1 mouse cellular context compared by ENCODE assay signal in the genomic region with DNA sequence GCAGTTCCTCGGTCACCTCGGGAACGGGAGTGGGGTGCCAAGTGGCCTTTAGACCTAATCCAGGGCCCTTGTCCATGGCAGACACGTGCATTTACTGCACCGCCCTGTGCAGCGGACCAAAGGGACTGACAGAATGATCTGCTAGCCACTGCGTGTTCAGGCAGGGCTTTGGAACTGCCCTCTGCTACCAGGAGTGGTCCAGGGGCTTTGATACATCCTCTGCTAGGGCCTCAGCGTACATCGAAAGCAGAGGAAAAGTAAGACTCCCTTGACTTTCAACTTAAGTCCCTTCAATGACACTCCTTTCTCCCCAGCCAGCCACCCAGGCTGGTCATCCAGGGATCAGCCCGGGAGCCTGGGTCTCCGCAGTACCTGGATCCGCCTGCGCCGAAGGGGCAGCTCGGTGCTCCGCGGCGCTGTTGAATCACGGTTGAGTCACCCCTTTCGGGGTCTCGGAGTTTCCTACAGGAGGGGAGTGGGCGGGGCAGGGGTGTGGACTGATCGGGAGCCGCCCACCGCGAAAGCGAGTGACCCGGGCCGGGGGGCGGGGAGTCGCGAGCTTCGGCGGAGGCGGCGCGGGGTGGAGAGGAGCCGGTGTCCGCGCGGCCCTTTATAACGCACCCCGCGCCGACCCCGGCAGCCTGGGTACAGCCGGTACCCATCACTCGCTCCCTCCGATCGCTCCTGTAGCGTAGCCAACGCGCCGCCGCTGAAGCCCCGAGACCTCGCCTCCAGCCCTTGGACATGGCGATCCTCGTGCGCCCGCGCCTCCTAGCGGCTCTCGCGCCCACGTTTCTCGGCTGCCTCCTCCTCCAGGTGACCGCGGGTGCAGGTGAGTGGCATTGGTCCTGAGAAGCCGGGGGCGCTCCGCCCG.
TF ChIP-seq lines count a peak whose summit lies in the region.

A gene (plus strand): TSS at position 567 of the 874 bp plus-strand sequence.

TF ChIP-seq in CH12.LX, 34 proteins besides CTCF, POLR2A, EP300 and RAD21 (continued from another document):
- TF ChIP-seq NRF1 (IDR thresholded peaks at IDR 0.05; ENCODE audit: low read depth, low read length) = peak; percentile 36; the same call in 1 of the 2 replicates
- TF ChIP-seq UBTF (IDR thresholded peaks at IDR 0.05; ENCODE audit: low read depth, low read length) = no peak
- peak; percentile 42; the same call in 1 of the 2 replicates for TF ChIP-seq MYC (IDR thresholded peaks at IDR 0.05; ENCODE audit: low read depth, low read length)
- 0 out of 2 replicates have a peak, but pooled peaks have one; percentile 6 for TF ChIP-seq SIN3A (IDR thresholded peaks at IDR 0.05; ENCODE audit: low read length)
TF ChIP-seq in CH12.LX: peak in this region for 12.
